Mouse (Mus musculus) adrenal gland, postnatal 25 days (tissue): Measurements from ENCODE around the gene Pnpo. TPM values are rescaled to one million over a fixed set of nuclear protein-coding genes. Genes with fewer than 3 reads are reported as not detected.

Experiments
- DNase-seq: peaks from one replicate; pipeline ENCODE4 v3.0.0; 2021; ENCODE audit warnings: mixed read lengths
- total RNA-seq: library from RNA; stranded (reverse); gene quantifications from 2 replicates; pipeline ENCODE4 v1.2.3, GENCODE M21; 2021

The Pnpo gene
- total RNA-seq, 1 experiment from 2014 or later: 32.0 TPM

- DNase-seq: no peak
Observed at GRCm38 (mm10) chr11:96906431-96907161, 37.2 kb downstream of the Pnpo start.

DNA sequence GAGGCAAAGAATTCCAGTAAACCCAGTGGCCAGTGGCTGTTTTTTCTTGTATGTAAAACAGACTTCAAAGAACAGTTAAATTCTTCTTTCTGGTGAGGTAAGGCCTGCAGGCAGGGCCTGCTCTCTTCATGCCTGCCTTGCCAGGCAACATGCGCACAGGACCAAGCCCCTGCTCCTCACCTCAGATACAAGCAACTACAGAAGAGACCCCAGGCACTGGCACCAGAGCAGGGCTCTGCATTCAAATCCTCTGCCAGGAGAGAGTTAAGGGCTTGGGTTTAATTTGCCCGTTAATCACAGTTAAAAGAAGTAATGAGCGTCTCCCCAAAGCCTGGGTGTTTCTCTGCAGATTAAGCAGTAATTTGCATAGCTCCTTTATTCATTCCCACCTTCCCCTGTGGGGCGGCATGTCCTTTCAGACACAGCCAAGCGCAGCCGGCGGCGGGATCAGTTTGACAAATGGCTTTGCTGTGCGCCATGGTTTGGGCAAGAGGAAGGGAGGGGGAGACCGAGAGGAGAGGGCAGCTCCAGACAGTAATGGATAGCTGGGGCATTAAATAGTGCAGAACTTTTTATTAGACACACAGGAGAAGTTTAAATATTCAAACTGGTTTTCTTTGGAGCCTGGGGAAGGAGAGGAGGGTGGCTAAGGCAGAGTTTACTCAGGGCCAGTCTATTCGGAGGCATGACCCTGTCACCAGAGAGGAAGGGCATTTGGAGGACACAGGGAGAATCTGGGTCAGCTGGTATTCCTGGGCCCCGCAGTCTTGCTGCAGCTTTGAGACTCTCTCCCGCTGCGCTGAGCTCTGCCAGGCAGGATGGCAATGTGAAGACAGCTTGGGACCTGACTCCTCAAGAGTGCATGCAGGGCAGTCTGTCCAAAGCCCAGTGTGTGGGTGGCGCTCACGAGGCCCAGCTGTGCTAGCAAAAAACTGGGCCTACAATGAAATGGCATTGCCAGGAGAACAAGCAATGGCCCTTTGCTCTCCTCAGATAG is 40.8 kb downstream of the Pnpo start:
- peak; percentile 32 for DNase-seq

DNA sequence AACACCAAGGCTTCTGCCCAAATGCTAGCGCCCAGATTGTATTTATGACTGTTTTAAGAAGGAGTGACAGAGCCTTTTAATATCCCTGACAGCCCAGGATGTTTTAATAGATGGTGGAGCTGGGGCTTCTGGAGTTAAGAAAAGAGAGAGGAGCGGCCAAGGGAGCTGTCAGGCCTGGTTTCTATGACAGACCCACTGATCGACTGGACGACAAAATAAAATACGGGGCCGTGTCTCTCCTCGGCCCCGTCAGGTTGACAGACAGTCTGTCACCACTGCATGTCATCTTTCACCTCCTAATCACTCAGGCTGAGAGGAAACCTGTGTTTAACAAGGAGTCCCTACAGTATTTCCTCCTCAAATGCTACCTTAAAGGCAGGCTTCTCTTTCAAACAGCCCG is 42.5 kb downstream of the Pnpo start:
- no peak for DNase-seq

DNA sequence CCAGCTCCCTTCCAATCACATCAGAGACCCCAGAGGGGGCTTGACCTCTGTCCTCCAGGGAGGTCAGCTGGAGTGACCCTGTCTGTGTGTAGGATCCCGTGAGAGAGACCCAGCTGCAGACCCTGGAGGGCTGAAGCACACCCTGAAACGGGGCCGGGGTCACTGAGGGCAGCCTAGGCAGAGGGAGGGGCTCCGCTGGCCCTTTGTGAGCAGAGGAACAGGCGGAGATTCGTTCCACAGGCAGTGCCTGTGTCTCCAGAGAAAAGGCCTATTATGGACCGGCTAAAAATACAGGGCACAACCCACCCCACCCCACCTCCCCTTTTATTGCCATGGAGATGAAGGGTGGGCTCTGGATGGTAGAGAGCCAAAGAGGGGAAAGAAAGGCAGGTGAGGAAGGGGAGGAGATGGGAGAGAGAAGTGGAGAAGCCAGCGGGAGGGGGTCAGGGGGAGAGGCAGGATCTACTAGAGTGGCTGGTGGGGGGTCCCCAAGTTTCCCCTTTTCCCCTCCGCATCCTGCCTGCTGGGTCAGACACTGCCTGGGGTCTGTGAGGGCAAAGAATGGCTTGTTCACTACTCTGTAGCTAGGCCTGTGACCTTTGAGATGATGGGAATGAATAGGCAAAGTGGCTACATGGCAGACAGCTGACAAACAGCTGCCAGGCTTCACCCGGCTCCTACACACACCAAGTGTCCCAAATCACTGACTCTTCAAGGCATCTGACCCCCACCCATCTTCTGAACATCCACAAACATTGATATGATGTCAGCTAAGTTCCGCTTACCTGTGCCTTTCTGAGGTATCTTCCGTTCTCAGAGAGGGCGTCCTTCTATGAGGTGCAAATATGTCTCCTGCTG is 44.1 kb downstream of the Pnpo start:
- no peak for DNase-seq

DNA sequence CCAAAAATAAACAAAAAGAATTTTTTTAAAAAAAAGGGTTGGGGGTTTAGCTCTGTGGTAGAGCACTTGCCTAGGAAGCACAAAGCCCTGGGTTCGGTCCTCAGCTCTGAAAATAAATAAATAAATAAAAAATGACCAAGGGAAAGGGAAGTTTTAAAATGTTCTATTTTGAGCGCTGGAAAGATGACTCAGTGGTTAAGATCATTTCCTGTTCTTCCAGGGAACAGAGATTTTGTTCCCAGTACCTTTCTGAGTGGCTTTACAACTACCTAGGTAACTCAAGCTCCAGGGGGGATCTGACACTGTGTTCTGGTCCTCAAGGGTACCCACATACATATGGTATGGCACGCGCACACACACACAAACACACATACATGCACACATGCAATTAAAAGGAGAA is 47.9 kb downstream of the Pnpo start:
- no peak for DNase-seq

DNA sequence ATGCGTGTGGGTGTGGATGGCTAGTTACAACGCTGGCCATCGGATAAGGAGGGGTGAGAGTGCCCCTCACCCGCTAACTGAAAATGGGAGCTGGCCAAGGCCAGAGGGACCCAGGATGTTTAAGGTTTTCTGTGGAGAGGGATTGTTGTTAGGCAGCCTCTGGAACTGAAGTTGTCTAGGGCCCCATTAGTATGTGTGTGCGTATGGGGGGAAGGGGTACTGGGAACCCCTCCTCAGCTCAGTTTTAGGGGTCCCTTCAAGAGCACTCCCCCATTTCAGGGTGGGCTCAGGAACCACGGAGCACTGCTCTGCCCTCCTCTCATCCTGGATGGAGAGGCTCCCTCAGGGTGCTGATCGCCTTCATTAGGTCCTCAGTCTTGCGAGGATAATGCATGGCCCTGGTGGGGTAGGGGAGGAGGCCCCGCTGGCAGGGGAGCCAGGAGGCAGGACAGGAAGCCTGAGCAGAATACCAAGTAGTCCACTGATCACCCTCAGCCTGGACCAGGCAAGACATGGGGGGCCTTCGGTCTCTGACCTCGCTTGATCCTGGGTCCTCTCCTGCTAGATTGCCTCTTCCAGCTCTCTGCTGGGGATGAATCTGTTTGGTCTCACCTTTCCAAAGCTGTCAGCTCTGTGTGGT is 50.5 kb downstream of the Pnpo start:
- no peak for DNase-seq

DNA sequence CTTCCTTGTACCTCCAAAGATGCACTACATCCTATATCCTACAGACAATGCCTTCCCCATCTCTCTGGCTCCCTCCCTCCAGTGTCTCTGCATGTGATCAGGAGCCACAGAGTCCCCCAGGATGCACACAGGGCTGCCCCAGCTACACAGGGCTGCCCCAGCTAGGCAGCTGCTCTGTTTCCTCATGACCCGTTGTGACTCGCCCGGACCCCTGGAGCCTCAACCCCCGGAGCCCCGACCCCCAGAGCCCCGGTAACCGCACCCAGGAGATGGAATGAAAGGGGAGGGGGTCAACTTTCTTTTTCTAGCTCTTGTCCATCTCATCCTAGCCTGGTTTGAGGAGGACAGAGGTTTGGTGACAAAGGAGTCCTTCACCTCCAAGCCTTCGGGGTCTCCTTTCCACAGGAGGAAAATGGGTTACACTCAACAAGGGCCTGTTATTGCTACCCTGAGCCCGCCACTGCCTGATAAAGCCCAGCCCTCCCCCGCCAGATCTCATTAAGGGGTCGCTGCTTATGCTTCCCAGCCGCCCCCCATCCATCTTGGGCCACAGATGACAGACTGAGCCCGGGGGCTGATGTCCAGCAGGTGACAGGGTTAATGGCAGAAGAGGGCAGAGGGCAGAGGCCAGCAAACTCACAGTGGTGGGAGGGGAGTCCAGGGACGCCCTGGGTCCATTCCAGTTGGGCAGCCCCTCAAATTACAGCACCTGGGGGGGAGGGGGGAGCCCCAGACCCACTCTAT is 51.8 kb downstream of the Pnpo start:
- no peak for DNase-seq

Other genes starting within 250 kb of the Pnpo start
- 32.1 and 34.6 TPM in 2 replicates for gene Snx11, start 166.4 kb downstream of the Pnpo start, total RNA-seq
- gene Cbx1, start 154.9 kb downstream of the Pnpo start, total RNA-seq: 78.9 and 98.0 TPM in 2 replicates
- 492 and 601 TPM in 2 replicates for gene Nfe2l1, start 114.0 kb downstream of the Pnpo start, total RNA-seq
- gene Copz2, start 94.1 kb downstream of the Pnpo start, total RNA-seq: 58.0 and 59.0 TPM in 2 replicates
- gene Cdk5rap3, start 27.5 kb downstream of the Pnpo start, total RNA-seq: 50.1 and 62.8 TPM in 2 replicates
- 0.27 and 0.76 TPM in 2 replicates for gene Prr15l, start 15.9 kb downstream of the Pnpo start, total RNA-seq
- 18.2 and 18.8 TPM in 2 replicates for gene Sp2, start 39.0 kb upstream of the Pnpo start, total RNA-seq
- gene Sp6, start 69.4 kb upstream of the Pnpo start, total RNA-seq: 0.33 and 0.39 TPM in 2 replicates
- gene Scrn2, start 86.0 kb upstream of the Pnpo start, total RNA-seq: 12.8 and 22.7 TPM in 2 replicates
- 1.0 and 1.4 TPM in 2 replicates for gene Lrrc46, start 97.4 kb upstream of the Pnpo start, total RNA-seq
- 117 and 129 TPM in 2 replicates for gene Mrpl10, start 97.6 kb upstream of the Pnpo start, total RNA-seq
- 18.9 TPM in 2 replicates for gene Osbpl7, start 106.6 kb upstream of the Pnpo start, total RNA-seq
- 0.39 TPM in 1 of 2 replicates, not detected in the other for gene Tbx21, start 171.3 kb upstream of the Pnpo start, total RNA-seq
- gene Tbkbp1, start 207.5 kb upstream of the Pnpo start, total RNA-seq: 11.1 and 12.7 TPM in 2 replicates
- gene Kpnb1, start 243.9 kb upstream of the Pnpo start, total RNA-seq: 116 and 120 TPM in 2 replicates